Mouse (Mus musculus) limb, embryonic 14.5 days (tissue): Measurements from ENCODE around the gene Lysmd4. TPM values are rescaled to one million over a fixed set of nuclear protein-coding genes. Genes with fewer than 3 reads are reported as not detected.

Experiments used
- ATAC-seq: fragments of 200-750 bp; cut with Nextera tagmentation; 2 replicates; pipeline ENCODE4 v1.8.0; 2017; ENCODE audit warnings: low read depth, moderate number of reproducible peaks, moderate TSS enrichment; ENCODE audit not compliant: low FRiP score
- DNase-seq: peaks from one replicate; pipeline ENCODE4 v3.0.0-alpha.2; 2015; ENCODE audit warnings: low spot score
- H3K27ac ChIP-seq: fragments of 300-500 bp; sonication (generic); replicated peaks from 2 replicates; pipeline ENCODE4 v1.5.1; 2014; ENCODE audit warnings: low read depth, mild to moderate bottlenecking, low read length, moderate library complexity, mixed read lengths
- H3K27me3 ChIP-seq: fragments of 300-500 bp; sonication (generic); 2 replicates; pipeline ENCODE4 v1.6.1; 2014; ENCODE audit warnings: low read length, mixed read lengths; ENCODE audit not compliant: control insufficient read depth, insufficient read depth
- H3K36me3 ChIP-seq: fragments of 300-500 bp; sonication (generic); 2 replicates; pipeline ENCODE4 v1.6.1; 2014; ENCODE audit warnings: mild to moderate bottlenecking, low read length, moderate library complexity, mixed read lengths; ENCODE audit not compliant: control insufficient read depth, insufficient read depth
- H3K4me1 ChIP-seq: fragments of 300-500 bp; sonication (generic); 2 replicates; pipeline ENCODE4 v1.6.1; 2014; ENCODE audit warnings: antibody characterized with exemption, low read length, mixed read lengths; ENCODE audit not compliant: control insufficient read depth, insufficient read depth
- H3K4me2 ChIP-seq: fragments of 300-500 bp; sonication (generic); replicated peaks from 2 replicates; pipeline ENCODE4 v1.6.1; 2014; ENCODE audit warnings: low read depth, mild to moderate bottlenecking, low read length, moderate library complexity; ENCODE audit not compliant: severe bottlenecking
- H3K4me3 ChIP-seq: fragments of 300-500 bp; sonication (generic); replicated peaks from 2 replicates; pipeline ENCODE4 v1.5.1; 2014; ENCODE audit warnings: low read length
- H3K9ac ChIP-seq: fragments of 300-500 bp; sonication (generic); 2 replicates; pipeline ENCODE4 v1.6.1; 2014; ENCODE audit warnings: mild to moderate bottlenecking, low read depth, low read length, moderate library complexity; ENCODE audit not compliant: severe bottlenecking
- H3K9me3 ChIP-seq: fragments of 300-500 bp; sonication (generic); 2 replicates; pipeline ENCODE4 v1.6.1; 2016; ENCODE audit warnings: low read length; ENCODE audit not compliant: control insufficient read depth
- POLR2A ChIP-seq: fragments of 200-500 bp; IDR thresholded peaks from 2 replicates; pipeline ENCODE4 v1.8.0; 2012; ENCODE audit warnings: inconsistent platforms, mild to moderate bottlenecking, moderate library complexity, borderline replicate concordance; ENCODE audit not compliant: insufficient read depth, insufficient read length; ENCODE audit errors: extremely low read depth
- WGBS: fragments of 180-500 bp; shearing (Covaris S2); extraction: QIAGEN DNeasy Blood & Tissue Kit; methylation state at CpG from one replicate; pipeline ENCODE4 v1.1.7; 2014; 5-methylcytosine and 5-hydroxymethylcytosine counted together
- polyA plus RNA-seq, 2 experiments: library from polyadenylated mRNA; depleted of rRNA in 1 of 2; stranded (reverse) in 1 of 2; unstranded in 1 of 2; fragments of >200 nt; fragmentation: Nextera tagmentation in 1 of 2; extraction: Ambion mirVana in 1 of 2; gene quantifications; 2 replicates each; pipeline versions ENCODE4 v1.2.1 to v1.2.3; 2012 to 2014

The Lysmd4 gene
- polyA plus RNA-seq, 2 experiments, result 14.0 to 17.4 TPM

DNA sequence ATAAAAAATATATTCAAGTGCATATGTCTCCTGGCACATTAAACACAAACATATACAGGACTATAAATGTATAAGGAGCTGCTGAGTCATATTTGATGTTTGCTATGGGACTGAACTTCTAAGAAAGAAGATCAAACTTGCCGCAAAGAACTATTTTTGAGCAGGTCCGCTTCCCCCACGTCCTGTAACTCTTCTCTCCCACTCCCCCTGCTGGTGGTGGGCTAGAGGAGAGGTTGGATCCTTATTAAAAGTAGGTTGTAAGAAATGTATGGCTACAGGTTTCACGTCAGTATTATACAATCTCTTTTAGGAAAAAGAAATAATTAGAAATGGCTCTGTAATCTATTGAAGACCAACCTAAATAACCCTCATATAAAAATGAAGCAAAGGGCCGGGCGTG lies 131.3 kb downstream of the Lysmd4 start:
- ATAC-seq (no peak), DNase-seq (no peak)
- Histone ChIP-seq H3K4me1 (no peaks in the 10 kb centered on the region), H3K4me2 (no peak overlapping the region), H3K27me3 (no peaks in the 10 kb centered on the region), H3K27ac (no peak overlapping the region), H3K9me3 (0 out of 2 replicates have a peak, but pooled peaks cover 7% of the 10 kb centered on the region), H3K9ac (no peak overlapping the region), H3K4me3 (no peak overlapping the region), H3K36me3 (peaks cover 7% of the 10 kb centered on the region; the same call in 1 of the 2 replicates)
- TF ChIP-seq POLR2A, result no peak
- 89% methylated on average over 6 of the region's 6 CpGs for WGBS

DNA sequence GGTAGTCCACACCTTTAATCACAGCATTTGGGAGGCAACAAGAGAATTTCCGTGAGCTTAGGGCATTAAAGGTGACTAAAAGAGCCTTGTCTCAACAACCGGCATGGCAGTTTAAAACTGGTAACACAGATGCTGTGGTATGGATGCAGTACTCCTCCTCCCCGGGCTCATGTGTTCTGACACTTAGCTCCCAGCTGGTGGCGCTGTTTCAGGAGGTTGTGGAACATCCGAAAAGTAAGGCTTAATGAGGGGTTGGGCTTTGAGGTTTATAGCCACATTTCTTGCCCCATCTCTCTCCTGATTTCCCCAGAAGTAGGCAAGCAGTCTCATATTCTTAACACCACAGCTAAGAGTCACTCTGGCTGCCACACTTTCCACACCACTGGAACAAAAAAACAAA lies 133.5 kb downstream of the Lysmd4 start:
- no peak overlapping the region for H3K4me3 ChIP-seq
- TF ChIP-seq POLR2A, result no peak
- 88% methylated on average over 5 of the region's 5 CpGs for WGBS
- no peak overlapping the region for H3K4me2 ChIP-seq
- H3K36me3 ChIP-seq, result 0 out of 2 replicates have a peak, but pooled peaks cover 3% of the 10 kb centered on the region
- no peak overlapping the region for H3K27ac ChIP-seq
- no peaks in the 10 kb centered on the region for H3K27me3 ChIP-seq
- DNase-seq (no peak), ATAC-seq (no peak)
- 0 out of 2 replicates have a peak, but pooled peaks cover 7% of the 10 kb centered on the region for H3K9me3 ChIP-seq
- no peak overlapping the region for H3K9ac ChIP-seq
- H3K4me1 ChIP-seq, result no peaks in the 10 kb centered on the region

Other genes with a start within 250 kb of the Lysmd4 start
- 41.5 and 48.8 TPM in 2 replicates for gene Mef2a, start 150.3 kb downstream of the Lysmd4 start, polyA plus RNA-seq (2012; rRNA removed)
- 50.9 and 52.0 TPM in 2 replicates for gene Mef2a, start 150.3 kb downstream of the Lysmd4 start, polyA plus RNA-seq (2014; fragmentation: Nextera tagmentation; extraction: Ambion mirVana)